Mouse (Mus musculus): Measurements from ENCODE around the gene Gm14440.
"Not testable (repeated sequence)": the region's sequence is repeated elsewhere in the genome, so short reads cannot be mapped to it uniquely, and the experiment has no call there.

Gm14440 gene

GRCm38 (mm10) chr2:175274825-175275224 lies at the start of gene Gm14440:
TSS of gene Gm14440 (plus strand) at chr2:175275125.
- in situ Hi-C loops (cut with MboI; ENCODE audit: low sequenced_read_pairs) = not testable (repeated sequence)
